Mouse (Mus musculus): ENCODE results near the gene Plcg2.

Gene Plcg2

DNA sequence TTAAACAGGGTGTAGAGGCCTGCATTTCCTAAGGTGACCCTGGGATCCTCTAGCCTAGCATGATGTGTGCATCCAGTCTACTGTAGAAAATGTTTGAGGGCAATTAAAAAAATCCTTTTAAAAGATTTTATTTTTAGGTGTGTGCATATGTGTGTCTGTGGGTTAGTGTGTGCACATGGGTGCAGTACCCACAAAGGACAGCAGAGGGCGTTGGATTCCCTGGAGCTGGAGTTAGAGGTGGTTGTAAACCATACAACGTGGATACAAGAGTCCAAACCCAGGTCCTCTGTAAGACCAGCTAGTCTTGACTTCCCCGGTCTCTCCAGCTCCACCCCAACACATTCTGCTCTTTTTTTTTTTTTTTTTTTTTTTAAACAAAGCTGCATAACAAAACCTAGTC lies 139.4 kb downstream of the Plcg2 start:
- no peak for DNase-seq (ENCODE audit: low spot score)

DNA sequence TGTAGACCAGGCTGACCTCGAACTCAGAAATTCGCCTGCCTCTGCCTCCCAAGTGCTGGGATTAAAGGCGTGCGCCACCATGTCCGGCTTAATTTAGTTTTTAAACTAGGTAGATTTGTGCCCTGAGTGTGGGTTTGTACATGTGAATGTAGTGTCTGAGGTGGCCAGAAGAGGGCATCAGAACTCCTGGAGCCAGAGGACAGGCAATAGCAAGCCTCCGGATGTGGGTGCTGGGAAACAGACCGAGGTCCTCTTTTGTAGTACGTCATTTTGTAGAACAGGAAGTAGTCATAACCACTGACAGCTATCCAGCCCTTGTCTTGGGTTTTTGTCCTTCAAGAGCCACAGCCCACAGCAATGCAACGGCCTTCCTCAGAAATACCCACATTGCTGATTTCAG lies 141.5 kb downstream of the Plcg2 start:
- DNase-seq (ENCODE audit: low spot score), result no peak

DNA sequence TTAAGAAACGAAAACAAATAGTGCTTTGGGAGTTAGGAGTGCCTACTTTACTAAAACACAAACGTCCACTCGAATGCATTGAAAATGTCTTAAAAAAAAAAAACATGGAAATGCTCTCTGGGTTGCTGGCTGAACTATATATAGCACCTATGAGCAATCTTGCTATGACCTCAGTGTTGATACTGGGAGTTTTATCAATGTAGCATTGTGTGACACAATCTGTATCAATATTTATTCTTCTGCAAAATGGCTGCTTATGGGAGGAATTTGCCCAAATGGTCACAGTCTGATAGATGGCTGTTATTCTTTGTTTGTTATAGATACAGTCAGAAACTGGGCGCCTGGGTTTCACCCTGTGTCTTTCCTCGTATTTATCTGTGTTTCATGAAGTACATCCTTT lies 147.4 kb downstream of the Plcg2 start:
- DNase-seq (ENCODE audit: low spot score), result no peak

DNA sequence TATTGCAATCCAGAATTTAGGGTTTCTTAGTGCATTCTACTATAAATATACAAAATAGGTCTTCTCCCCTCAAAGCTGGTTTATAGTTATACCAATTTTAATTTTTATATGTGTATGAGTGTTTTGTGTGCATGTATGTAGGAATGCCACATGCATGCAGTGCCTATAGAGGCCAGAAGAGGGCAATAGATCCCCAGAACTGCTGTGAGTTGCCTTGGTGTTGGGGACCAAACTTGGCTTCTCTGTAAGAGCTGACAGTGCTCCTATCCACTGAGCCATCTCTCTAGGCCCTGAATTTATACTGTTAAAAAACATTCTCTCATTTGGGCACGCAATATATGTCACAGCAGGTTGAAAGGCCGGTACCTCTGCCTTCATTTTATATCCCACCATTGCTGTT lies 147.9 kb downstream of the Plcg2 start:
- peak; percentile 84 for DNase-seq (ENCODE audit: low spot score)

DNA sequence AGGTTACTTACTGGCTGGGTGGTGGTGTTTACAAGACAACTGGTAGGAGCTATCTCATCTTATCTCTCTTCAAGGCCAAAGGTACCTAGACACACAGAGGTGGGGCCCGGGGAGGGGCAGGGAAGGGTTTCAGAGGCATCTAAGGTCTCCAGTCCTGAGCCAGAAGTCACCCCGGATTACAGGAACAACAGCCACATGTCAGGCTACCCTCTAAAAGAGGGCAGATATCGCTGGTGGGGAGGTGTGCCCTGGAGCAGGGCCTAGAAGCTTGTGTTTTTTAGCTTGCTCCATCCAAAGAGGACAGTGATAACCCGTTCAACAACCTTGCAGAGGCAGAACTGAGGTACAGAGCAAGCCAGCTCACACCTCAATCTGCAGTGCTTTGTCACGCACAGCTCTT lies 148.3 kb downstream of the Plcg2 start:
- DNase-seq (ENCODE audit: low spot score), result no peak

DNA sequence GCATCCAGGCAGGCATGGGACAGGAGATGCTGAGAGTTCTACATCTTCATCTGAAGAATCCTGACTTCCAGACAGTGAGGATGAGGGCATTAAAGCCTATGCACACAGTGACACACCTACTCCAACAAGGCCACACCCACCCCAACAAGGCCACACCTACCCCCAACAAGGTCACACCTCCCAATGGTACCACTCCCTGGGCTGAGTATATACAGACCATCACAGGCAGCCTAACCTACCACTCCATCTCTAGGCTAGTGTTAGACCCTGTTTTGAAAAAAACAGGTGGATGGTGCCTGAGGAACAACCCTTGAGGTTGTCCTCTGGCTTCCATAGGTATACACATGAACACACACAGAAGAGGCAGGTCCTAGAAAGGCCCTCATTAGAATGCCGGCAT lies 154.2 kb downstream of the Plcg2 start:
- DNase-seq (ENCODE audit: low spot score), result no peak

DNA sequence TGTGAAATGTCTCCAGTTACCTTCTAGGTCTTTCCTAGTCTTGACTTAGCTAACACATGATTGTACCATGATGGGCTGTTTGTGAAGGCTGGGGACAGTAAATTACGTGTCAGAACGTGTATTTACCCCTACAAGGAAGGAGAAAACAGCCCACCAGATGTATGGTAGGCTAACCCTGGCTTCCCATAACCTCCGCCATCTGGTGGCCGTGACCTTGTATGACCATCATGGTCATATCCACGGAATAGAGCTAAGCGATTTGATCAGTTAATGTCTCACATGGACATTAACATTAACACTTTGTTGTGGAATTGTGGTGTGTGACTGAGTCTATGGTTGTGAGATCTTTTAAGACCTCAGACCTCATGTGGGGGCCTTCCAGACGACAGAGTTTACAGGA lies 160.9 kb downstream of the Plcg2 start:
- no peak for DNase-seq (ENCODE audit: low spot score)

DNA sequence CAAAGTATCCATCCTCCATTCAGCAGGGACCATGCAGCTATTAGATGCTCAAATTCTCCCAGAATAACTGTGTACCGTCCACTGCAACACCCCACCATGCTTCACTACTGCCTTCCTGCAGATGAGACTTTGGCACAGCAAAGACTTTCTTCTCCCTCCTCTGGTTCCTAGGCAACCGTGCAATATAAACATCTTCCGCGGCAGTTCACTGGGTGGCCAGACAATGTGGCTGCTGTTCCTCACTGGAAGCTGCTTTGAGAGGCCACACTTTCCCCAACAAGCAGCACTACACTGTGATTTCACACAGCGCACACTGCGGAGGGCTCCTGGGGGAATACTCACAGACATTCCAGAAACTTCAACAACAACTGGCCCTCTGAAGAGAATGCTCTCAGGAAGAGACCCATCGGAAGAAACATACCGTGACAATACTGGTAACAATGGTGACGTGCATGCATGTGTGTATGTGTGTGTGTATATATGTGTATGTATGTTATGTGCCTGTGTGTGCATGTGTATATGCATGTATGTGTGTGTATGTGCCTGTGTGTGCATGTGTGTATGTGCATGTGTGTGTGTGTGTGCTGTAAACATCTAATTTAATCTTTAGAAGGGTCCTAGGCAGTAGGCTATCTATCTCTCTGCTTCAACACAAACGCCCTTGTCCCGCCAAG lies 162.4 kb downstream of the Plcg2 start:
- DNase-seq (ENCODE audit: low spot score), result peak; percentile 72

DNA sequence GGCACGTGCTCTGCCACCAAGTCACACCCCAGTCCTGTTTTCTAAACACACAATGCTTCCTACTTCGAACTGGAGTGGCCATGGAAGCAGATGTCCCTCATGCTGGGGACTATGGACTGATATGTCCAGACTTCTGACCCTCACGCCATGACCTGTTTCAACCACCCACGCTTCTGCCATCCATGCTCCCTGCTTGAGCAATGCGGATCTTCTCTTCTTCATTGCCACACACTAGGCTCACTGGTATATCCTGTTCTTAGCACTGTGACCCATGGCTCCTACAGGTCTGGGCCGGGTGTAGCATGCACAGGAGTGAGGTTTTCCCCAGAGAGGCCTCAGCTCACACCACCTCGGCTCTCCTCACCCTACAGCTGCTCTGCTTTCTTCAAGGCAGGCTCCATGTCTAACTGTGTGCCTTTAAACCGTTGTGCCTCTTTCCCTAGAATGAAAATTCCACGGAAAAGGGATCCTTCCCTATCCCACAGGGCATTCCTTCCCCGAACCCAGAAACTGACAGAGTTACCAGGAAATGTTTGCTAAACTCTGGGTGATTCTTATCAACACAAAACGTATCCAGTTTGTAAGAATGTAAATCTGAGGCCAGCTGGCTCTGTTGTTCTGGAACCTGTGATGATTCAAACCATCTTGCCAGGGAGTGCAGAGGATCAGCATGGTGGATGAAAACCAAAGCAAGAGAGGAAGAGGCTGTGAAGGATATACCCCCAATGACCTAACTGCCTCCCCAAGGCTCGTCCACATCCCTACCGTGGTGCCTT lies 169.4 kb downstream of the Plcg2 start:
- no peak for DNase-seq (ENCODE audit: low spot score)

DNA sequence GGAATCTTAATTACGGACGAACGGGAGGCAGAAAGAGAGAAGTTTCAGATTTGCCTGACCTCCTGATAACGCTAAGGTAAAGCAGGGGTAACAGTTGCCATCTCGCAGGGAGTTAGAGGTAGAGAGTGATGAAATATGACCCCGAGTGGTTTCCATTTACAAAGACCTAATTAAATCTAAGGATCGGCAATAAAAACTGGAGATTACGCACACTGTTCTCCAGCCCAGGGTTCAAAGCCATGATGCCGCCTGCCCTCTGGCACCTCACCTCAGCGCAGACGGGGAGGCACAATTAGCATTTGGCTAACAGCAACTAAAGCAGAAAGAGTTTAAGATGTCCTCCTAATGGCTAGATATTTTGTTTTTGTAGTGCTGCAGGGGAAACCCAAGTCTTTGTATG lies 172.4 kb downstream of the Plcg2 start:
- no peak for DNase-seq (ENCODE audit: low spot score)

DNA sequence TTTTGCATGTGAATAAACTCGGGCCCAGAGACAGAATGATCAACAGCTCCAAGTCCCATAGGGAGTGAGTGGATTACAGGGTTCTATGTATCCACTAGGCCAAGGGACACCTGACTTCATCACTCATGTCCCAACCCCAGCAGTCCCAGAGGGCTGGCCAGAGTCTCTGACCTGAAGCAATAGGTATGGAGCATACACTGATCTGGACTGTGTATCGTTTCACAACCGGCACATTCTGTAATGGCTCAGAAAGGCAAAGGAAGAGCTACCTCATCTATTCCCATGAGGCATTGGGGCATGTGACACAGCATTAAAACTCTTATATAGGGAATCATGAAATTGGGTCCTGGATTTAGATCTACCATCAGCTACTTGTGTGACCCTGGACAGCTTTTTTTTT lies 174.5 kb downstream of the Plcg2 start:
- no peak for DNase-seq (ENCODE audit: low spot score)

DNA sequence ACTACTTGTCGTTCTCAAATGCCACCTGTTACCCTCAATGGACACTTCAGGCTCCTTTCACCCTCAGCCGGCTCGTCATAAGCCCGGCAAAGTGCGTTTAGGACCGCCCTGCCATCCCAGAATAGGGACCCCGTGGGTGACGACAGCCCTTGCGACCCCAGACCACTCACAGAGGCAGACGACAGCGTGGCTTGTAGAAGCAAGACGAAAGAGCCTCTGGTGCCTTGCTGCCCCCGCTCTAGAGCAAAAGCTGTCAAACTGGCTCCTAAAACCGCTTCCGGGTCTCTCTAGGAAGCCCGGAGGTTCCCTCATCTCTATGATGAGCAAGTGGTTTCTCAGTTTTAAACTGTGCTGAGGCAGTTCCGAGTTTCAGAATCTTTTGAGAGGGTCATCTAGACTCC lies 175.3 kb downstream of the Plcg2 start, which contains the start of gene Sdr42e1:
TSS of gene Sdr42e1 (minus strand) at position 260 of the 401 bp plus-strand sequence.
- DNase-seq (ENCODE audit: low spot score), result peak; percentile 70

DNA sequence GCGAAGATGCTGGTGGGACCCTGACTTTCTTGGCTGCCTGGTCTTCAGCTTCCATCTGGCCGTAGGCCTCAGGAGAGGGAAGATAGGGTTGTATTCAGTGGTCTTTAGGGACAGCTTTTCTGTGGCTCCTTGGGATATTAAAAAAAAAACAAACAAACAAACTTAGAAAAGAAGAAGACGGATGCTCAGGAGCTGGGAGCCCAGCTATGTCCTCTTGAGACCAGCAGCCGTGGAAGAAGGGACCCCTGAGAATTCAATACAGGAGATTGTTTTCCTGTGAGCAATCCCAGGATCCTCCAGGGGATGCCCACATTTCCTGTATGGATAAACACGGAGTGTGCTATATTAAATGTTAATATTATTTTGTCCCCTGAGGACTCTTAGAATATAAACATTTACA lies 177.1 kb downstream of the Plcg2 start:
- no peak for DNase-seq (ENCODE audit: low spot score)

DNA sequence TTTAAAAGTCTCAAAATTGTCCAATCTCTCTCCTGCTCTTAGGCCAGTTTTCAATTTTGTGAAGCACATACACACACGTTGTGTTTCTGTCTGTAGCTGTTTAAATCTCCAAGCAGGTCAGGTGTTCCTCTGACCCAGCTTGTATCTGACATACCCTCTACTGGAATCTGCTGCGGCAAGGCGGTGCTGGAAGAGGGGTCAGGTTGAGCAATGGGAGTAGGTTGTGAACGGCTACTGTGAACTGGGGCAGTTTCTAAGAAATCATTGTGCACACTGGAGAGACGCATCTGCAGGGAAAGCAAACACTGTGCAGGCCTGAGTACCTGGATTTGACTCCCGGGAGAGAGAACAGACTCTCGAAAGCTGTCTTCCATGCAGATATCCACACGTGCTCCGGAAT lies 178.4 kb downstream of the Plcg2 start:
- DNase-seq (ENCODE audit: low spot score), result peak; percentile 23

DNA sequence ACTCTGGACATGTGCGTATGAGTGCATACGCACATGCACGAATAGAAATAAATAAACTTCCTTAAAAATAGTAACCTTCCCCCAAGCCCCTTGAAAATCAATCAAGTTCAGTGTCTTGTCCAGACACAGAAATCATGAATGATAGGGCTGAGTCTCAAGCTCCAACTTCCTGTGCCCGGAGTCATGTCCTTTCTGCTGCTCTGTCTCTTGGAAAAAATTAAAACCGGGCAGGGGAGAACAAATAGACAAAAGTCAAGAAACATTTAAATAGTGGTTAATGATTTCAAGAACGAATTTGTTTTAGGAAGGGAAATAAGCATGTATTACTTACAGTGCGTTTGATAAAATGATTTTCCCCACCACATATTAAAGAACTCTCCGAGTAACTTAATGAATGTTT lies 178.9 kb downstream of the Plcg2 start:
- no peak for DNase-seq (ENCODE audit: low spot score)

DNA sequence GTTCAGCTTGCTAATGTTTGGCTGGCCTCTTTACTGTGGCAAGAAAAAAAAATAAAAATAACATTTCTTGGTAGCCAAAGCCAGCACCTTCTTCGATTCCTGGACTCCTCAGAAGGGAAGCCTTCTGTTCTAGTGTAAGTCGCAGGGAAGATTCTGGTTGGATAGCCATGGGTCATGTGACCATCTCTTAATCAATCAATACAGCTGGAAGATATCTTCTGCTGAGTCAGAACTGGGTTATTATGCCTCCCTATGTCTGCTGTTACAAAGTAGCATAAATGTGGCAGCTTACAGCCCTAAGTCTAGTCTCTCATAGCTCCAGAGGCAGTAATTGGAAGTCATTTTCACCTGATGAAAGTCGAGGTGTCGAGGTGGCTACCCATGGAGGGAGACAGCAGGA lies 180.6 kb downstream of the Plcg2 start:
- no peak for DNase-seq (ENCODE audit: low spot score)

DNA sequence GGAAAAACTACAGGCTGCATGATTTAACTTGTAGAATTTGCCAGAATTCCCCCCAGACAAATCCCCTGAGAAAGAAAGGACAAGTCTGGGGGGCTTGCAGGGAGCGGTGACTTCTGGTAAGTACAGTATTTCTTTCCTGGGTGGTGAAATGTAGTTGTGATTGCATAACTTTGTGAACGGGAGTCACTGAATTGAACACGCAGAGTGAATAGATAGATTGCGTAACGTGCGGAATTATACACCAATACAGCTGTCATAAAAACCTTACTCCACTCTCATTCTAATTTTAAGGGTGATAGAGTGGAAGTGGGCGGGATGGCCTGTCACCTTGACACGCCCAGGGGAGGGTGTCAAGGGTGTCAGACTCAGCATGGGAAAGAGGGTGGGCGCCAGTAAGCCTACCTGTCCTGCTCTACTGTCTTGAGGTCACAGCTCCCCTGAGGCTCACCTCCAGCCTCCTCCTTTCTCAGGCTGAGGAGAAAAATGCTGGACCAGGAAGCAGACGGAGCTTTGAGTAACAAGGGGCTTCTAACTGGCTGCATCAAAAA lies 185.9 kb downstream of the Plcg2 start:
- DNase-seq (ENCODE audit: low spot score), result no peak

DNA sequence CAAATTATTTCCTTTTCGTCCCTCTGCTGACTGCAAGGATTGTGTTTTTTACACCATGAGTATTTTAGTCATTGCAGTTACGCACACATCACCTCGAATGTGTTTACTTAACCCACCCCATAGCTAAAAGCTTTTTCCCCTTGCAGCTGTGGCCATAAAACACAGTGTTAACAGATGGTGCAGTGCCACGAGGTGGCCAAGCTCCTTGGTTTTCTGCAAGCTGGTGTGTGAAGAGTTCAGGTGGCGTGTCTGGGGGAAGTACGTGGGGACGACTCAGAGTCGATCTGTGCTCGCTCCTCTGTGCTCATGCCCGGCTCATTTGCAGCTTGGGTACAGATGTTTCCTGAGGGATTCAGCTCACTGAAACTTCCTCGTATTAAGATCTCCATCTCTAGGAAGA lies 186.4 kb downstream of the Plcg2 start:
- no peak for DNase-seq (ENCODE audit: low spot score)
